Mouse (Mus musculus): ENCODE data around the gene Cops7b.

- TF ChIP-seq POLR2A (IDR thresholded peaks at IDR 0.05; ENCODE audit: control insufficient read depth in 1 of 2, insufficient read depth in 1 of 2, low read depth in 1 of 2, low read length in 2 of 2, poor library complexity in 1 of 2) (no peak), ETS1 (IDR thresholded peaks at IDR 0.05; ENCODE audit: low read depth, low read length) (no peak), MYB (IDR thresholded peaks at IDR 0.05; ENCODE audit: low read depth, low read length) (no peak), E2F4 (IDR thresholded peaks at IDR 0.05; ENCODE audit: borderline replicate concordance, low read depth, low read length) (no peak), USF1 (IDR thresholded peaks at IDR 0.05; ENCODE audit: low read depth, low read length) (no peak), CTCF (IDR thresholded peaks at IDR 0.05 in 2 of 3, conservative IDR thresholded peaks at IDR 0.05 in 1 of 3; ENCODE audit: control insufficient read depth in 1 of 3, insufficient read depth in 1 of 3, low read depth in 2 of 3, low read length in 3 of 3, poor library complexity in 1 of 3, severe bottlenecking in 1 of 3) (no peak), GATA1 (IDR thresholded peaks at IDR 0.05; ENCODE audit: low read depth, low read length) (no peak), MEF2A (IDR thresholded peaks at IDR 0.05; ENCODE audit: extremely low read depth, insufficient replicate concordance, low read depth, low read length, poor library complexity, severe bottlenecking) (no peak)
Measured at GRCm38 (mm10) chr1:86657071-86657470, 74.4 kb downstream of the Cops7b start.
